Mouse (Mus musculus): ENCODE data around the gene Ythdf2. TPM values are rescaled to one million over a fixed set of nuclear protein-coding genes. Genes with fewer than 3 reads are reported as not detected.
A peak's percentile ranks its signal among the peaks of the same experiment; 100 is the strongest.

Gene Ythdf2
- total and polyA plus RNA-seq, 3 experiments, result 80.4 to 979 (median 103) TPM

DNA sequence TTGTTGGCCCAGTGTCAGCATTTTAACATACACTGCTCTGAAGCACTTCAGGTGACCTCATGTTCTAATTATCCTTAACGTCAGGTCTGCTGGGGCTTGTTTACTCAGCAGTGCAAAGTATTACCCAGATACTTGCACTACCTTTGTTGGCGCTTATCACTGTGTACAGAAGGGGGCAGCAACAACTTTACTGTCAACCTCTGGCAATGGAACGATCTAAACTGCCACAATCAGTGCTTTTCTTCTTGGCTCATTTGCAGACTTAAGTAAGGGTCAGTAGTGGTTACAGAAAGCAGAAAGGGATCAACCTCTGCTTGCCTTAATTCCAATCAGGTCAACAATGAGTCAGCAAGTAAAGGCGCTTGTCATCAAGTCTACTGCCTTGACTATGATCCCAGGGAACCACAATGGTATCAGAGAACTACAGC, 13.8 kb downstream of the Ythdf2 start:
- Histone ChIP-seq H3K79me2 (ENCODE audit: control insufficient read depth, insufficient read depth, low read length, poor library complexity) (peaks cover 88% of the 10 kb centered on the region), H3K9ac (ENCODE audit: control insufficient read depth, low read depth, low read length, poor library complexity, severe bottlenecking) (no peak overlapping the region), H3K36me3 (ENCODE audit: control insufficient read depth in 1 of 2, insufficient read depth in 2 of 2, low read length in 2 of 2) (peaks cover 43 to 86% of the 10 kb centered on the region in 2 experiments), H3K27me3 (ENCODE audit: control insufficient read depth in 1 of 2, insufficient read depth in 2 of 2, low read length in 2 of 2) (no peaks in the 10 kb centered on the region), H3K4me3 (ENCODE audit: control insufficient read depth in 1 of 2, insufficient read depth in 1 of 2, low read depth in 2 of 2, low read length in 2 of 2) (no peak overlapping the region), H3K4me1 (ENCODE audit: control insufficient read depth in 1 of 2, insufficient read depth in 2 of 2, low read length in 2 of 2) (peaks cover 29 to 33% of the 10 kb centered on the region in 2 experiments), H3K9me3 (replicated peaks; ENCODE audit: insufficient read depth, low read length) (no peaks in the 10 kb centered on the region), H3K27ac (ENCODE audit: control insufficient read depth, low read depth, low read length) (no peak overlapping the region)
- peak; percentile 61 for DNase-seq (ENCODE audit: low read depth, low spot score)
- TF ChIP-seq POLR2AphosphoS5 (IDR thresholded peaks at IDR 0.05; ENCODE audit: borderline replicate concordance, low read depth, low read length), result no peak
- TF ChIP-seq GABPA (IDR thresholded peaks at IDR 0.05; ENCODE audit: low read depth, low read length), result no peak
- peak; percentile 22 for TF ChIP-seq RAD21 (IDR thresholded peaks at IDR 0.05; ENCODE audit: low read depth, low read length)
- no peak for TF ChIP-seq CHD1 (IDR thresholded peaks at IDR 0.05; ENCODE audit: low read depth, low read length)
- peak; percentile 29 to 38; a peak in 3 of 4 replicates for TF ChIP-seq EP300 (IDR thresholded peaks at IDR 0.05; ENCODE audit: low read depth in 1 of 2, low read length in 2 of 2)
- peak; percentile 37; the same call in 1 of the 2 replicates for TF ChIP-seq SMC3 (IDR thresholded peaks at IDR 0.05; ENCODE audit: low read depth, low read length)
- peak; percentile 11 to 51 (median 37); a peak in 3 of 6 replicates for TF ChIP-seq CTCF (IDR thresholded peaks at IDR 0.05 in 2 of 3, conservative IDR thresholded peaks at IDR 0.05 in 1 of 3; ENCODE audit: control insufficient read depth in 1 of 3, insufficient read depth in 1 of 3, low read depth in 2 of 3, low read length in 3 of 3, poor library complexity in 1 of 3, severe bottlenecking in 1 of 3)
- TF ChIP-seq SIN3A (IDR thresholded peaks at IDR 0.05; ENCODE audit: low read length), result peak; percentile 40; the same call in 1 of the 2 replicates
- no peak for TF ChIP-seq USF1 (IDR thresholded peaks at IDR 0.05; ENCODE audit: low read depth, low read length)
- peak; percentile 53; the same call in 1 of the 2 replicates for TF ChIP-seq RCOR1 (IDR thresholded peaks at IDR 0.05; ENCODE audit: low read depth, low read length)
- no peak for TF ChIP-seq NELFE (IDR thresholded peaks at IDR 0.05; ENCODE audit: low read depth, low read length)
- no peak for TF ChIP-seq E2F4 (IDR thresholded peaks at IDR 0.05; ENCODE audit: borderline replicate concordance, low read depth, low read length)
- TF ChIP-seq MXI1 (IDR thresholded peaks at IDR 0.05; ENCODE audit: low read depth, low read length), result peak; percentile 42; the same call in 1 of the 2 replicates

DNA sequence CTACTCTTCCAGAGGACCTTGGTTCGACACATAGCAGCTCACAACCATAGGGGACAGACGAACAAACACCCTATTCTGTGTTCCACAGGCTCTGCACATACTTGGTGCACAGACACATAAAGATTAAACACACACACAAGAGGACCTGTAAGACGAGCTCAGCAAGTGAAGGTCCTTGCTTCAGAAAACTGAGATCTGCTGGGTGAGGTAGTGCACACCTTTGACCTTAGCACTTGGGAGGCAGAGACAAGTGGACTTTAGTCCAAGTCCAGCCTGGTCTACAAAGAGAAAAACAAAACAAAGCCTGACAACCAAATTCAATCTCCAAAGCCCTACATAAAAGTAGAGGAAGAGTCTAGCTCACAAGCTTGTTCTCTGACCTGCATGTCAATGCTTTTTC, 17.1 kb downstream of the Ythdf2 start:
- Histone ChIP-seq H3K36me3 (ENCODE audit: control insufficient read depth in 1 of 2, insufficient read depth in 2 of 2, low read length in 2 of 2) (peaks cover 47 to 73% of the 10 kb centered on the region in 2 experiments), H3K27ac (ENCODE audit: control insufficient read depth, low read depth, low read length) (peak overlapping the region; percentile 40), H3K9me3 (replicated peaks; ENCODE audit: insufficient read depth, low read length) (no peaks in the 10 kb centered on the region), H3K4me3 (ENCODE audit: control insufficient read depth in 1 of 2, insufficient read depth in 1 of 2, low read depth in 2 of 2, low read length in 2 of 2) (no peak overlapping the region), H3K79me2 (ENCODE audit: control insufficient read depth, insufficient read depth, low read length, poor library complexity) (peaks cover 84% of the 10 kb centered on the region), H3K4me1 (ENCODE audit: control insufficient read depth in 1 of 2, insufficient read depth in 2 of 2, low read length in 2 of 2) (peaks cover 26 to 30% of the 10 kb centered on the region in 2 experiments), H3K27me3 (ENCODE audit: control insufficient read depth in 1 of 2, insufficient read depth in 2 of 2, low read length in 2 of 2) (no peaks in the 10 kb centered on the region), H3K9ac (ENCODE audit: control insufficient read depth, low read depth, low read length, poor library complexity, severe bottlenecking) (no peak overlapping the region)
- no peak for DNase-seq (ENCODE audit: low read depth, low spot score)
- TF ChIP-seq JUND (IDR thresholded peaks at IDR 0.05; ENCODE audit: low read depth, low read length) (no peak), NRF1 (IDR thresholded peaks at IDR 0.05; ENCODE audit: insufficient read depth, low read depth, low read length, poor library complexity, severe bottlenecking) (no peak), NELFE (IDR thresholded peaks at IDR 0.05; ENCODE audit: low read depth, low read length) (no peak), TBP (IDR thresholded peaks at IDR 0.05; ENCODE audit: low read depth, low read length) (no peak), POLR2AphosphoS5 (IDR thresholded peaks at IDR 0.05; ENCODE audit: borderline replicate concordance, low read depth, low read length) (no peak), SIN3A (IDR thresholded peaks at IDR 0.05; ENCODE audit: low read length) (no peak), KAT2A (conservative IDR thresholded peaks at IDR 0.05; ENCODE audit: low read depth, low read length) (no peak), UBTF (IDR thresholded peaks at IDR 0.05; ENCODE audit: borderline replicate concordance, insufficient read depth, low read depth, low read length) (no peak), MYB (IDR thresholded peaks at IDR 0.05; ENCODE audit: low read depth, low read length) (no peak), CHD1 (IDR thresholded peaks at IDR 0.05; ENCODE audit: low read depth, low read length) (no peak), POLR2A (IDR thresholded peaks at IDR 0.05; ENCODE audit: control insufficient read depth in 1 of 2, insufficient read depth in 1 of 2, low read depth in 1 of 2, low read length in 2 of 2, poor library complexity in 1 of 2) (no peak), ZC3H11A (IDR thresholded peaks at IDR 0.05; ENCODE audit: low read depth, low read length) (no peak), POLR2AphosphoS2 (IDR thresholded peaks at IDR 0.05; ENCODE audit: low read length) (no peak), CTCF (IDR thresholded peaks at IDR 0.05 in 2 of 3, conservative IDR thresholded peaks at IDR 0.05 in 1 of 3; ENCODE audit: control insufficient read depth in 1 of 3, insufficient read depth in 1 of 3, low read depth in 2 of 3, low read length in 3 of 3, poor library complexity in 1 of 3, severe bottlenecking in 1 of 3) (no peak), RAD21 (IDR thresholded peaks at IDR 0.05; ENCODE audit: low read depth, low read length) (no peak), EP300 (IDR thresholded peaks at IDR 0.05; ENCODE audit: low read depth in 1 of 2, low read length in 2 of 2) (no peak), HCFC1 (IDR thresholded peaks at IDR 0.05; ENCODE audit: low read depth, low read length) (no peak), ETS1 (IDR thresholded peaks at IDR 0.05; ENCODE audit: low read depth, low read length) (no peak), TCF12 (IDR thresholded peaks at IDR 0.05; ENCODE audit: low read depth, low read length) (no peak), ZMIZ1 (IDR thresholded peaks at IDR 0.05; ENCODE audit: low read depth, low read length) (no peak)

Data from MEL (cell line).